Mouse (Mus musculus) embryonic facial prominence, embryonic 13.5 days (tissue): Measurements from ENCODE around the gene Dusp14. TPM values are rescaled to one million over a fixed set of nuclear protein-coding genes. Genes with fewer than 3 reads are reported as not detected.
A peak's percentile ranks its signal among the peaks of the same experiment; 100 is the strongest.

Experiments
- ATAC-seq: fragments of 200-750 bp; cut with Nextera tagmentation; 2 replicates; pipeline ENCODE4 v1.8.0; 2017; ENCODE audit warnings: low read depth; ENCODE audit not compliant: insufficient number of reproducible peaks, insufficient read depth, low FRiP score, low TSS enrichment
- H3K27ac ChIP-seq: fragments of 300-500 bp; sonication (generic); 2 replicates; pipeline ENCODE4 v1.5.1; 2015; ENCODE audit warnings: moderate library complexity, mild to moderate bottlenecking, inconsistent platforms
- H3K27me3 ChIP-seq: fragments of 300-500 bp; sonication (generic); 2 replicates; pipeline ENCODE4 v1.6.1; 2015; ENCODE audit warnings: mild to moderate bottlenecking, inconsistent platforms
- H3K36me3 ChIP-seq: fragments of 300-500 bp; sonication (generic); 2 replicates; pipeline ENCODE4 v1.6.1; 2015; ENCODE audit warnings: mild to moderate bottlenecking, inconsistent platforms
- H3K4me1 ChIP-seq: fragments of 300-500 bp; sonication (generic); 2 replicates; pipeline ENCODE4 v1.6.1; 2015; ENCODE audit warnings: inconsistent platforms
- H3K4me2 ChIP-seq: fragments of 300-500 bp; sonication (generic); 2 replicates; pipeline ENCODE4 v1.6.1; 2015; ENCODE audit warnings: moderate library complexity, mild to moderate bottlenecking, inconsistent platforms
- H3K4me3 ChIP-seq: fragments of 300-500 bp; sonication (generic); 2 replicates; pipeline ENCODE4 v1.5.1; 2015; ENCODE audit warnings: mild to moderate bottlenecking, inconsistent platforms
- H3K9ac ChIP-seq: fragments of 300-500 bp; sonication (generic); 2 replicates; pipeline ENCODE4 v1.6.1; 2015; ENCODE audit warnings: mild to moderate bottlenecking, inconsistent platforms
- H3K9me3 ChIP-seq: fragments of 300-500 bp; sonication (generic); 2 replicates; pipeline ENCODE4 v1.6.1; 2016; ENCODE audit warnings: inconsistent platforms
- WGBS: fragments of 180-500 bp; shearing (Covaris S2); methylation state at CpG from one replicate; pipeline ENCODE4 v1.1.7; 2015; ENCODE audit warnings: mixed read lengths; 5-methylcytosine and 5-hydroxymethylcytosine counted together
- polyA plus RNA-seq: library from polyadenylated mRNA; unstranded; fragments of >200 nt; fragmentation: Nextera tagmentation; extraction: Ambion mirVana; gene quantifications from 2 replicates; pipeline ENCODE4 v1.2.1, GENCODE M21; 2015

The Dusp14 gene
- polyA plus RNA-seq, 1 experiment from 2014 or later = 16.6 TPM

DNA sequence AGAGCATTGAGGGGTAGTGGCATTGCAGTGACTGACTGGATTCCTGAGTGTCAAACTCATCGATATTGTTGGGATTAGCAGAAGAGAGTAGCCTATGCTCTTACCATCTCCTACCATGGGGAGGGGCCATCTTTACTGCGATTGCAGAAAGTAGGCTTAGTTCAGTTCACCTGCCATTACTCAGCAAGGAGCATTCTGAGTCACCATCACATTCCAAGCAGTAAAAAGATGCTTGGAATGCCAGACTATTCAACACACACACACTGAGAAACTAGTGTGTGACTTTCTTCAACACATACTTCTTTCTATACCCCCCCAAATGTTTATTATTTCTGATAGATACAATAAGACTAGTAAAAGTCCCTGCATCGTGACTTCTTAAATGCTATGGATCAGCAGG lies 11.3 kb upstream of the Dusp14 start:
- no peak overlapping the region for H3K4me2 ChIP-seq
- H3K4me1 ChIP-seq = 0 out of 2 replicates have a peak, but pooled peaks cover 4% of the 10 kb centered on the region
- no peak overlapping the region for H3K27ac ChIP-seq
- H3K36me3 ChIP-seq = peaks cover 49% of the 10 kb centered on the region
- H3K9me3 ChIP-seq = no peaks in the 10 kb centered on the region
- no peaks in the 10 kb centered on the region for H3K27me3 ChIP-seq
- H3K4me3 ChIP-seq = no peak overlapping the region
- WGBS = 92% methylated on average over 3 of the region's 3 CpGs
- ATAC-seq = no peak
- H3K9ac ChIP-seq = no peak overlapping the region

- peaks cover 49% of the 10 kb centered on the region for H3K36me3 ChIP-seq
- no peak overlapping the region for H3K27ac ChIP-seq
- WGBS = 70% methylated on average over 4 of the region's 4 CpGs
- H3K9me3 ChIP-seq = no peaks in the 10 kb centered on the region
- ATAC-seq = no peak
- no peak overlapping the region for H3K4me3 ChIP-seq
- no peak overlapping the region for H3K9ac ChIP-seq
- H3K4me2 ChIP-seq = no peak overlapping the region
- 0 out of 2 replicates have a peak, but pooled peaks cover 4% of the 10 kb centered on the region for H3K4me1 ChIP-seq
- no peaks in the 10 kb centered on the region for H3K27me3 ChIP-seq
Observed at GRCm38 (mm10) chr11:84079887-84080286, 10.8 kb upstream of the Dusp14 start.

DNA sequence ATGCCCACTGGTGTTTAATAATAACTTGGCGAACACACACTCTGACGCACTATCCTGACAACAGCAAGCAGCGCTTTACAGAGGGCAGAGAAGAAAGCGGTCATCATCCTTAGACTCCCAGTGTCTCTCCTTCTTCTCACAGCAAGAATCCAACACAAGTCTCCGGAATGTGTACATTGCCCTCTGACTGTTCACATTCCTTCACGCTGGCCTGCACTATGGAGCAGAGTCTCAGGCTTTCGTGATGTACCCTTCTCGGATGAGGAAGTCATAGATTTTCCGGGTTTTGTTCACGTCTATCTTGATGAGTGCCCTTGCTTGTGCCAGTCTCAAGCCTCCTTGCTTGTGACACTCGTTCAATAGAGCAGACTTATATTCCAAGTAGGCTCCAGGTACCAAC lies 10.3 kb upstream of the Dusp14 start:
- Histone ChIP-seq H3K9me3 (no peaks in the 10 kb centered on the region), H3K36me3 (peaks cover 45% of the 10 kb centered on the region), H3K27ac (no peak overlapping the region), H3K4me1 (0 out of 2 replicates have a peak, but pooled peaks cover 4% of the 10 kb centered on the region), H3K4me3 (no peak overlapping the region), H3K27me3 (no peaks in the 10 kb centered on the region), H3K4me2 (no peak overlapping the region), H3K9ac (no peak overlapping the region)
- no peak for ATAC-seq
- 91% methylated on average over 11 of the region's 11 CpGs for WGBS

DNA sequence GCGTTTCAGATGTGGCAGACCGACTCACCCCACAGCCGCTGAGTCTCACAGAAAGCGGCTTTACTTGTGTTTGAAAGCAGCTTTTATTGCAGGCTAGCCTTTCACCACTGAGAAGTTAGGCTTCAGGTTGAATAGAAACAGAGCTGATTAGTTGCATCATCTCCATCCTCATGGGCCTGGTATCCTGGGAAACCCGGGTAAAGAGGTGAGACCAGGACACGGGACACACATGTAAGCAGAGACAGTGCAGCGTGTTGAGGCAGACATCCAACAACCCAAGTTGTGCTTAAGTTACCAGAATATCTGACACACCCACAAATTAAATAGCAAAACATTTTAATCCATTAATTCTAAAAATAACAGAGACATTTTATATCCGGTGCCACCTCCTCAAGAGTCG lies 9.5 kb upstream of the Dusp14 start:
- peaks cover 39% of the 10 kb centered on the region for H3K36me3 ChIP-seq
- no peak for ATAC-seq
- H3K4me1 ChIP-seq = peaks cover 12% of the 10 kb centered on the region
- no peak overlapping the region for H3K27ac ChIP-seq
- 82% methylated on average over 9 of the region's 9 CpGs for WGBS
- no peak overlapping the region for H3K4me3 ChIP-seq
- H3K9ac ChIP-seq = no peak overlapping the region
- no peaks in the 10 kb centered on the region for H3K27me3 ChIP-seq
- no peaks in the 10 kb centered on the region for H3K9me3 ChIP-seq
- no peak overlapping the region for H3K4me2 ChIP-seq

DNA sequence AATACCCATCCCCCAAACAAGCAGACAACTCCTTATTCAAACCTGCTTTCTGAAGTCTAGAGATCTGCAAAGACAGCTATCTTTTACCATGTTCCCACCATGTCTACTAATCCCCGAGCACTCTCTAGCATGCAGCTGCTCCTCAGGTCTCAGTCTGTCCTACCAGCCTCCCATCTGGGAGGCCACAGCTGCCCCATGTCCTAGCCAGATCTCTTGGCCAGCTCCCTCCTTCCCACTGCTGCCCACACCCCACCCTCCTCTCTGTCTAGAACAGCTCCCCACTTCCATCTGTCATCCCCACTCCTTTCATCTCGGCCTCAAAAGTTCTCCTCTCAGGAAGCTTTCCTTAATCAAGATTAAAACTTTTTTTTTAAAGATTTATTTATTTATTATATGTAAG lies 7.9 kb upstream of the Dusp14 start:
- H3K27me3 ChIP-seq = no peaks in the 10 kb centered on the region
- H3K36me3 ChIP-seq = peaks cover 26% of the 10 kb centered on the region
- peaks cover 23% of the 10 kb centered on the region for H3K4me1 ChIP-seq
- no peaks in the 10 kb centered on the region for H3K9me3 ChIP-seq
- no peak overlapping the region for H3K4me3 ChIP-seq
- 78% methylated on average over 2 of the region's 2 CpGs for WGBS
- no peak overlapping the region for H3K9ac ChIP-seq
- H3K27ac ChIP-seq = no peak overlapping the region
- H3K4me2 ChIP-seq = no peak overlapping the region
- ATAC-seq = no peak

DNA sequence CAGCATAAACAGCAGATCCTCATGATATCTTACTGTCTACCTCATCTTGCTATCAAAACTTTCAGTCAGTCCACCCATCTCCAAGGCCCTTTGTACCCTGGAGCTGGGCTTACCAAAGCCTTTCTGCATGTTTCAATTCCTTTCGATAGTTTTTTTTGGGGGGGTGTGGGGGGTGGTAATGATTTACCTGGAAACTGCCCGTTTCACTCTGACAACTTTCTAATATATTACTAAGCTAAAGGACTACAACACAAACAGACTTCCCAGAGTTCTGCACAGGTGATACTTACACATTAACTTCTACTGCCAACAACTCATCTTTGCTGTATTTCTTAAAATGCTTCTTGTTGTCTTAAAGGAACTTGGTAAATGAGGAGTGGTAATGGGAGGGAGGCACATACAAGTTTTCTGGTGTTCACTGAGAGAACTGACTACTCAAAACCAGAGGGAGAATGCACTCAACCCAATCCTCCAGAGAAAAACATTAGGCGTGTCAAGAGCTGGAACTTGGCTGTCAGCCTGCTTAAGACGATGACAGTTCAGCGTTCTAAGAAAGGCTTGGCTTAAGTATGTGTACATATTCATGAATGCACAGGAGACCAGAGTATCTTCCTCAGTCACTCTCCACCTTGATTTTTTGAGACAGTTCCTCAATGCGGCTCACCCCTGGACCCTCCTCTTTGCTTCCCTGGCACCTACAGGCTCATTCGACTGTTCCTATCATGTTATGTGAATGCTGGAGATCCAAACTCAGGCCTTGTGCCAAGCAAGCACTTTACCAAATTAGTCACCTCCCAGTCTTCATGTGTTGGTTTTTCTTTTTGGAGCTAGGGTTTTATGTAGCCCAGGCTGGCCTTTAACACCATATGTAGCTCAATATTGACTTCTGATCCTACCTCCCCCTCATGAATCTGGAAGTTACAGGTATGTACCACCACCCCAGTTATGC lies 5.0 kb upstream of the Dusp14 start:
- H3K9me3 ChIP-seq = no peaks in the 10 kb centered on the region
- 57% methylated on average over 7 of the region's 7 CpGs for whole genome bisulfite sequencing
- H3K36me3 ChIP-seq = peaks cover 9% of the 10 kb centered on the region
- H3K9ac ChIP-seq = no peak overlapping the region
- no peak overlapping the region for H3K4me2 ChIP-seq
- peaks cover 10% of the 10 kb centered on the region for H3K27me3 ChIP-seq
- peaks cover 19% of the 10 kb centered on the region for H3K4me1 ChIP-seq
- no peak for ATAC-seq
- no peak overlapping the region for H3K27ac ChIP-seq
- no peak overlapping the region for H3K4me3 ChIP-seq

DNA sequence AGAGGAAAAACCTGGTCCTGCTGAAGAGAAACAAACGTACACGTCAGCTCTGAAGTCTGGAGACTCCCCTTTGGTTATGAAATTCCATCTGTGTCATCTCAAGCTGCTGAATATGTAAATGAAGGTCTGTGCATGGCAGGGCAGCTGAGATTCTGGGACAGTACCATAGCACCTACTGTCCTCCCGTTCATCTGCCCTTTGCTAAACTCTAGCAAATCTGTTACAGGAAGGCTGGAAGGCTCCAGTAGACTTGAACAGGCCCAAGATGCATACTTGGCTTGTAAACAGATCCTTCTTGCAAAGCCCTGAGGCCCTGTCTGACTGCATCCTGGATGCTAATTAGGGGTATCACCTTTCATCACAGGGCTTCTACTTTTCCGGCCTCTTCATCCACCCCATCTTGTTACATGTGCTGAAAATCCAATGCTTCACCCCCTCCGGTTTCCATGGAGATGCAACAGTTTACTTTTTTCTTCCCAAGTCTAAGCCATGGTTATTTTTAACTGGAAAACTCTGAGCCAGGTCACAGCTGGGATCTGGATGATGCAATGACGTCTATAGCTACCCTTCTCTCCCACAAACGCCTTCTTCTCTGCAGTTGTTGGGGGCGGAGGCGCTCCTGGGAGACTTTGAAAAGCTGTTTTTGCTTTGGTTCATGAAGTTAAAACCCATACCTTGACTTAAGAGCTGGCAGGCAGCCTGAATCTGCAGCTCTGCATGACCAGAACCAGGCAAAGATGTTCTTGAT lies 4.0 kb upstream of the Dusp14 start:
- Histone ChIP-seq H3K9ac (no peak overlapping the region), H3K4me1 (peaks cover 19% of the 10 kb centered on the region), H3K4me2 (0 out of 2 replicates have a peak overlapping the region, but pooled peaks have one; percentile 0), H3K27me3 (peaks cover 17% of the 10 kb centered on the region), H3K4me3 (no peak overlapping the region), H3K36me3 (no peaks in the 10 kb centered on the region), H3K27ac (peak overlapping the region; percentile 58), H3K9me3 (no peaks in the 10 kb centered on the region)
- no peak for ATAC-seq
- 19% methylated on average over 9 of the region's 9 CpGs for WGBS

- H3K9ac ChIP-seq = peak overlapping the region; percentile 77
- peak overlapping the region; percentile 65 for H3K4me3 ChIP-seq
- H3K36me3 ChIP-seq = no peaks in the 10 kb centered on the region
- H3K9me3 ChIP-seq = no peaks in the 10 kb centered on the region
- ATAC-seq = peak; percentile 72
- peak overlapping the region; percentile 77 for H3K4me2 ChIP-seq
- 2% methylated on average over 63 of the region's 63 CpGs for WGBS
- H3K27me3 ChIP-seq = peaks cover 33% of the 10 kb centered on the region
- H3K4me1 ChIP-seq = peaks cover 30% of the 10 kb centered on the region
- H3K27ac ChIP-seq = peak overlapping the region; percentile 11; the same call in 1 of the 2 replicates
Observed at GRCm38 (mm10) chr11:84068191-84069033, 649 bp downstream of the Dusp14 start.

GRCm38 (mm10) chr11:84067720-84068190 lies 1.3 kb downstream of the Dusp14 start:
- peak overlapping the region; percentile 77 for H3K4me2 ChIP-seq
- peak; percentile 48; the same call in 1 of the 2 replicates for ATAC-seq
- peak overlapping the region; percentile 77 for H3K9ac ChIP-seq
- peak overlapping the region; percentile 65 for H3K4me3 ChIP-seq
- no peaks in the 10 kb centered on the region for H3K9me3 ChIP-seq
- no peaks in the 10 kb centered on the region for H3K36me3 ChIP-seq
- peaks cover 24% of the 10 kb centered on the region for H3K4me1 ChIP-seq
- 2% methylated on average over 21 of the region's 21 CpGs for WGBS
- peaks cover 33% of the 10 kb centered on the region for H3K27me3 ChIP-seq
- peak overlapping the region; percentile 11; the same call in 1 of the 2 replicates for H3K27ac ChIP-seq

DNA sequence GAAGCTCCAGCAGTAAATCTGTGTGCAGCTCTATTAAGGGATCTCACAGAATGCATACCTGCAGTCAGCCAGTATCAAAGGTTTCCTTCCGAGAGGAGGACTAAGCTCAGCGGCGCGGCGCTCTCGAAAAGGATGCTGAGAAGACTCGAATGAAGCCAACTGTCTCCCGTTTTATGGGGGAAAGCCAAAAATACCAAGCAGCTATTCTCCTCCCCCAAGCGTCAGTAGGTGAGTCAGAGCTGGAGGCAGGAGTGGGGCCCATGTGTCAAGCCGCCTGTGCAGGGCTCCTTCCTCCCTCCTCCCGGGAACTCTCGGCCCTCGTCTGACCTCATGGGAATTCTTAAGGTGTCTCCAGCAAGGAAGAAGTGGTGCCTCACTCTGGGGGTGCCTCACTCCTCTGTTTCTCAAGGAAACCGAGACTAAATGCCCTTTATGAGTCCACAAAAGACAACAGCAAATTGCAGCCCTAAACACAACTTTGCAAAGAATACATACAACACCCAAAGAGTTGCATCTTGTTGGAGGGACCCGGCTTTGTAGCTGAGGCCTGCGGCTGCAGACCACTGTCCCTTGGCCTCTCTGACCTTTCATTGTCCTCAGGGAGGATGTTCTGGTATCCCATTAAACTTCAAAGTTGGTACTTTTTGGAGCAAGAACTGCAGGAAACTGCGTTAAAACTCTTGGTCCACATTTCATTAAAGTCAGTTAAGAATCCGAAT lies 2.0 kb downstream of the Dusp14 start:
- peak overlapping the region; percentile 65 for H3K4me3 ChIP-seq
- peaks cover 21% of the 10 kb centered on the region for H3K4me1 ChIP-seq
- no peak overlapping the region for H3K27ac ChIP-seq
- WGBS = 6% methylated on average over 18 of the region's 18 CpGs
- peaks cover 33% of the 10 kb centered on the region for H3K27me3 ChIP-seq
- ATAC-seq = no peak
- H3K9ac ChIP-seq = peak overlapping the region; percentile 32; the same call in 1 of the 2 replicates
- no peaks in the 10 kb centered on the region for H3K36me3 ChIP-seq
- H3K4me2 ChIP-seq = peak overlapping the region; percentile 77
- H3K9me3 ChIP-seq = no peaks in the 10 kb centered on the region
